Mouse (Mus musculus): ENCODE results near the gene Gm38100. TPM values are rescaled to one million over a fixed set of nuclear protein-coding genes. Genes with fewer than 3 reads are reported as not detected.

The Gm38100 gene
- not detected in 2 replicates for polyA plus RNA-seq (2012; ENCODE audit: insufficient read depth, insufficient read length, missing spikeins)

GRCm38 (mm10) chr1:175920029-175920428 is at the start of gene Gm38100:
Gene Gm38100, plus strand, starts transcription at chr1:175920329.
- no peaks in the 10 kb centered on the region for H3K4me1 ChIP-seq (ENCODE audit: control insufficient read depth, insufficient read depth, low read length)
- H3K27ac ChIP-seq (ENCODE audit: insufficient read depth, low read depth, low read length): no peak within 1 kb of the TSS
- no peak for TF ChIP-seq POLR2A (IDR thresholded peaks at IDR 0.05; ENCODE audit: borderline replicate concordance, low read depth, low read length)
- no peak for TF ChIP-seq CTCF (IDR thresholded peaks at IDR 0.05; ENCODE audit: low read depth, low read length)
- no peak within 1 kb of the TSS for H3K4me3 ChIP-seq (ENCODE audit: insufficient read depth, low read length)

DNA sequence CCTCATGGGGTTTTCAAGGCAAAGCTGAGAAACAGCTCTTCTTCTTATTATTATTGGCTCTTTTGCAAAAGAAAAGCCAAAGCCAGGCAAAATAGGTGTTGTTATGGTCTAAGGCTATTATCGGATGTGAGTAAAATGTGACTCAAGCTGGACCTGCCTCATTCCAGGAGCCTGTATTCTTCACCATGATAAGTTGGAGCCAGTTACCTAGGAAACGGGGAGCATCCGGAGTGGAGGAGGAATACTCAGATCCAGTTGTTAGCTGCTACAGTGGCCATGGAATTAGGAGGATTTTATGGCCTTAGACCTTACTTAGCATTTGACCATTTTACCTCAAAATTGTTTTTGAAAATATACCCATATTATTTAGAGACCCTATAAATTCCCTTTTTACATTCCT is 49.4 kb upstream of the Gm38100 start:
- no peak for TF ChIP-seq POLR2A (IDR thresholded peaks at IDR 0.05; ENCODE audit: borderline replicate concordance, low read depth, low read length)
- H3K4me1 ChIP-seq (ENCODE audit: control insufficient read depth, insufficient read depth, low read length): no peaks in the 10 kb centered on the region
- no peak overlapping the region for H3K27ac ChIP-seq (ENCODE audit: insufficient read depth, low read depth, low read length)
- no peak overlapping the region for H3K4me3 ChIP-seq (ENCODE audit: insufficient read depth, low read length)

- H3K27ac ChIP-seq (ENCODE audit: insufficient read depth, low read depth, low read length): no peak overlapping the region
- H3K4me1 ChIP-seq (ENCODE audit: control insufficient read depth, insufficient read depth, low read length): no peaks in the 10 kb centered on the region
- no peak for TF ChIP-seq CTCF (IDR thresholded peaks at IDR 0.05; ENCODE audit: low read depth, low read length)
- TF ChIP-seq POLR2A (IDR thresholded peaks at IDR 0.05; ENCODE audit: borderline replicate concordance, low read depth, low read length): no peak
- no peak overlapping the region for H3K4me3 ChIP-seq (ENCODE audit: insufficient read depth, low read length)
These were observed 47.9 kb upstream of the Gm38100 start for GRCm38 (mm10) chr1:175872028-175872816.

- Histone ChIP-seq H3K4me1 (ENCODE audit: control insufficient read depth, insufficient read depth, low read length) (peaks cover 3% of the 10 kb centered on the region; the same call in 1 of the 2 replicates), H3K4me3 (ENCODE audit: insufficient read depth, low read length) (peak within 1 kb of the TSS; percentile 89), H3K27ac (ENCODE audit: insufficient read depth, low read depth, low read length) (peak within 1 kb of the TSS; percentile 74)
- TF ChIP-seq POLR2A (IDR thresholded peaks at IDR 0.05; ENCODE audit: borderline replicate concordance, low read depth, low read length): no peak
- no peak for TF ChIP-seq CTCF (IDR thresholded peaks at IDR 0.05; ENCODE audit: low read depth, low read length)
These were observed 39.5 kb upstream of the Gm38100 start, which contains the start of gene Exo1 for GRCm38 (mm10) chr1:175880453-175881296. Gene Exo1, plus strand, starts transcription at chr1:175880581.

- H3K4me1 ChIP-seq (ENCODE audit: control insufficient read depth, insufficient read depth, low read length): peaks cover 3% of the 10 kb centered on the region; the same call in 1 of the 2 replicates
- TF ChIP-seq POLR2A (IDR thresholded peaks at IDR 0.05; ENCODE audit: borderline replicate concordance, low read depth, low read length): no peak
- H3K4me3 ChIP-seq (ENCODE audit: insufficient read depth, low read length): no peak overlapping the region
- H3K27ac ChIP-seq (ENCODE audit: insufficient read depth, low read depth, low read length): no peak overlapping the region
These were observed 36.7 kb upstream of the Gm38100 start for GRCm38 (mm10) chr1:175883398-175883797.

GRCm38 (mm10) chr1:175893263-175893662 is 26.9 kb upstream of the Gm38100 start:
- no peak overlapping the region for H3K27ac ChIP-seq (ENCODE audit: insufficient read depth, low read depth, low read length)
- no peak overlapping the region for H3K4me3 ChIP-seq (ENCODE audit: insufficient read depth, low read length)
- TF ChIP-seq POLR2A (IDR thresholded peaks at IDR 0.05; ENCODE audit: borderline replicate concordance, low read depth, low read length) (no peak), CTCF (IDR thresholded peaks at IDR 0.05; ENCODE audit: low read depth, low read length) (no peak)
- no peaks in the 10 kb centered on the region for H3K4me1 ChIP-seq (ENCODE audit: control insufficient read depth, insufficient read depth, low read length)

DNA sequence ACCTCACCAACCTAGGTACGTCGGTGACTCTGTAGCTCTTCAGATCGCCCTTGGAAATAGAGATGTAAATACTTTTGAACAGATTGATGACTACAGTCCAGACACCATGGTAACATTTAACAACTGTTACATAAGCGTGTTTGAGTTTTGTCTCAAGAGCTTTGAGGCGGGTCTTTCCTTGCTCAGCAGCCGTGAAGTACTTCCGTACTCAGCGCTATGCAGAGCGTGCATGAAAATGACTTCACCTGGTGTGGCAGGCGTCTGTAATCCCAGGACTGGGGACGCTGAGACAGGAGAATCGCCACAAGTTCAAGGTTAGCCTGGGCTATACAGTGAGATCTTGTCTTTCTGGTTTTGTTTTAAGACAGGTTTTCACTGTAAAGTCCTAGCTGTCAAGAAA is 26.4 kb upstream of the Gm38100 start:
- no peak overlapping the region for H3K4me3 ChIP-seq (ENCODE audit: insufficient read depth, low read length)
- TF ChIP-seq CTCF (IDR thresholded peaks at IDR 0.05; ENCODE audit: low read depth, low read length) (no peak), POLR2A (IDR thresholded peaks at IDR 0.05; ENCODE audit: borderline replicate concordance, low read depth, low read length) (no peak)
- H3K27ac ChIP-seq (ENCODE audit: insufficient read depth, low read depth, low read length): no peak overlapping the region
- H3K4me1 ChIP-seq (ENCODE audit: control insufficient read depth, insufficient read depth, low read length): no peaks in the 10 kb centered on the region

- H3K27ac ChIP-seq (ENCODE audit: insufficient read depth, low read depth, low read length): no peak overlapping the region
- TF ChIP-seq POLR2A (IDR thresholded peaks at IDR 0.05; ENCODE audit: borderline replicate concordance, low read depth, low read length): no peak
- TF ChIP-seq CTCF (IDR thresholded peaks at IDR 0.05; ENCODE audit: low read depth, low read length): no peak
- no peaks in the 10 kb centered on the region for H3K4me1 ChIP-seq (ENCODE audit: control insufficient read depth, insufficient read depth, low read length)
- no peak overlapping the region for H3K4me3 ChIP-seq (ENCODE audit: insufficient read depth, low read length)
These were observed 8.9 kb upstream of the Gm38100 start for GRCm38 (mm10) chr1:175911207-175911606.

- Histone ChIP-seq H3K27ac (ENCODE audit: insufficient read depth, low read depth, low read length) (no peak overlapping the region), H3K4me1 (ENCODE audit: control insufficient read depth, insufficient read depth, low read length) (no peaks in the 10 kb centered on the region), H3K4me3 (ENCODE audit: insufficient read depth, low read length) (no peak overlapping the region)
- TF ChIP-seq POLR2A (IDR thresholded peaks at IDR 0.05; ENCODE audit: borderline replicate concordance, low read depth, low read length) (no peak), CTCF (IDR thresholded peaks at IDR 0.05; ENCODE audit: low read depth, low read length) (no peak)
These were observed 8.1 kb upstream of the Gm38100 start for GRCm38 (mm10) chr1:175912038-175912437.
